Mouse (Mus musculus) brain, adult 2 months (tissue): ENCODE measurements at regions not wholly inside any gene's neighbourhood (a gene's known extent, or its start where the extent isn't known, plus 50 kb on each side); places are given as distances from the start of the nearest gene placed in this dataset.
A peak's percentile ranks its signal among the peaks of the same experiment; 100 is the strongest.

Source experiments
- DNase-seq: peaks from one replicate; pipeline ENCODE4 v3.0.0; 2011; ENCODE audit warnings: low read depth, low spot score

- no peak for DNase-seq
Measured at GRCm38 (mm10) chr13:101555371-101555874, 212.6 kb downstream of the Pik3r1 start.

- peak; percentile 76 for DNase-seq
Measured at GRCm38 (mm10) chr13:101553131-101553549, 214.9 kb downstream of the Pik3r1 start.

GRCm38 (mm10) chr13:101552451-101552850 lies 215.6 kb downstream of the Pik3r1 start:
- DNase-seq, result no peak

- peak; percentile 61 for DNase-seq
Measured at GRCm38 (mm10) chr13:101551068-101551467, 216.9 kb downstream of the Pik3r1 start.

GRCm38 (mm10) chr13:101550526-101550925 lies 217.5 kb downstream of the Pik3r1 start:
- DNase-seq, result peak; percentile 91

- DNase-seq, result peak; percentile 73
Measured at GRCm38 (mm10) chr13:101547887-101548286, 220.1 kb downstream of the Pik3r1 start.

GRCm38 (mm10) chr13:101547365-101547764 lies 220.7 kb downstream of the Pik3r1 start:
- no peak for DNase-seq

GRCm38 (mm10) chr13:101545344-101546181 lies 222.5 kb downstream of the Pik3r1 start:
- DNase-seq, result peak; percentile 41

- DNase-seq, result peak; percentile 83
Measured at GRCm38 (mm10) chr13:101540391-101541191, 227.4 kb downstream of the Pik3r1 start.

GRCm38 (mm10) chr13:101538110-101538509 lies 229.9 kb downstream of the Pik3r1 start:
- no peak for DNase-seq

GRCm38 (mm10) chr13:101536019-101536418 lies 232.0 kb downstream of the Pik3r1 start:
- DNase-seq, result no peak

GRCm38 (mm10) chr13:101535331-101535866 lies 232.6 kb downstream of the Pik3r1 start:
- DNase-seq, result no peak

GRCm38 (mm10) chr13:101534490-101534889 lies 233.5 kb downstream of the Pik3r1 start:
- DNase-seq, result no peak

GRCm38 (mm10) chr13:101532913-101533312 lies 235.1 kb downstream of the Pik3r1 start:
- DNase-seq, result no peak

- DNase-seq, result no peak
Measured at GRCm38 (mm10) chr13:101527691-101528090, 240.3 kb downstream of the Pik3r1 start.

GRCm38 (mm10) chr13:101524781-101525180 lies 243.2 kb downstream of the Pik3r1 start:
- no peak for DNase-seq

GRCm38 (mm10) chr13:101524223-101524622 lies 243.8 kb downstream of the Pik3r1 start:
- DNase-seq, result no peak

- DNase-seq, result no peak
Measured at GRCm38 (mm10) chr13:101523492-101523891, 244.5 kb downstream of the Pik3r1 start.

GRCm38 (mm10) chr13:101522597-101522996 lies 245.4 kb downstream of the Pik3r1 start:
- no peak for DNase-seq

- DNase-seq, result peak; percentile 60
Measured at GRCm38 (mm10) chr13:101513354-101513753, 254.7 kb downstream of the Pik3r1 start.

GRCm38 (mm10) chr13:101509946-101510345 lies 258.1 kb downstream of the Pik3r1 start:
- peak; percentile 70 for DNase-seq

- no peak for DNase-seq
Measured at GRCm38 (mm10) chr13:101508331-101508730, 259.7 kb downstream of the Pik3r1 start.
